Mouse (Mus musculus): ENCODE data around the gene Drc1. TPM values are rescaled to one million over a fixed set of nuclear protein-coding genes. Genes with fewer than 3 reads are reported as not detected.

Drc1 gene
- total RNA-seq, 2 experiments from 2014 or later: not detected

DNA sequence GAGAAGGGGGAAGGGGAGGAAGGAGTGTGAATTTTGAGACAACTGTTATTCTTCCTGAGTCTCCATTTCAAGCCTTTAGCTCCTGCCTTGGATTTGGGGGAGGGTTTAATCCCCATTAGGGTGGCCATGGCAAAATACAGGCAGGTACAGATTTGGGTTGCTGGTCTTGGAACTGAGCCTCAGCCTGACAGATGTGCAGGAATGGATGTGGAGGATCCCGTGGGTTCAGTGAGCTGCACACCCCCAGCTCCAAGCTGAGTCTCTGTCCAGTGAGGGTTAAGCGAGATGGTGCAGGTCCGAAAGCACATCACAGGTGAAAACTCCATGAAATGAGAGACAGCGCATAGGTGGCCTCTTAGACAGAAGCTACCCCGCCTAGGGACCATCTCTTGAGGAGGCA lies 119.3 kb downstream of the Drc1 start:
- no peak for TF ChIP-seq CTCF (IDR thresholded peaks at IDR 0.05)
- Histone ChIP-seq H3K27ac (peak overlapping the region; percentile 1; the same call in 1 of the 2 replicates), H3K4me3 (no peak overlapping the region)
- no peak for DNase-seq
- intact Hi-C loops (cut with DNase I): no loop called here

GRCm38 (mm10) chr5:30401165-30401564 lies 120.0 kb downstream of the Drc1 start:
- Histone ChIP-seq H3K4me3 (no peak overlapping the region), H3K27ac (peak overlapping the region; percentile 1; the same call in 1 of the 2 replicates)
- no peak for DNase-seq
- no peak for TF ChIP-seq CTCF (IDR thresholded peaks at IDR 0.05)
- intact Hi-C loops (cut with DNase I): no loop called here

DNA sequence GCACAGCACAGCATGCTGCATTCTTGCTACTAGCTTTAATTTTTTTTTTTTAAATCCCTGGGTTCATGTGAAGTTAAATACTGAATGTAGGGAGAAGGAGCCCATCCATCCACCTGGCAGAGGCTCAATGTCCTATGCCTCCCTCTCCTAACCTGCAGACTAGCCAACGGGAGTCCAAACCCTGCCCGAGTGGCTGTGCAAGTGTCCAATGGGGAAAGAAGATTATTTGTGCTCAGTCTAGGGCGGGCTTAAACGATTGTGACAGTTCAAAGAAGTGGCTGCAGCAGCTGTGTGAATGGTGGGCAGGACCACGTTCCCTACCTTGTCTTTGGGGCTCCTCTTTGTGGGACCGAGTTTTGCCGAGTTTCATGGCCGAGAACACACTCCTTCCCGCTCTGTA lies 125.7 kb downstream of the Drc1 start:
- no peak for DNase-seq
- Histone ChIP-seq H3K27ac (no peak overlapping the region), H3K4me3 (no peak overlapping the region)
- intact Hi-C loops (cut with DNase I): no loop called here
- no peak for TF ChIP-seq CTCF (IDR thresholded peaks at IDR 0.05)

DNA sequence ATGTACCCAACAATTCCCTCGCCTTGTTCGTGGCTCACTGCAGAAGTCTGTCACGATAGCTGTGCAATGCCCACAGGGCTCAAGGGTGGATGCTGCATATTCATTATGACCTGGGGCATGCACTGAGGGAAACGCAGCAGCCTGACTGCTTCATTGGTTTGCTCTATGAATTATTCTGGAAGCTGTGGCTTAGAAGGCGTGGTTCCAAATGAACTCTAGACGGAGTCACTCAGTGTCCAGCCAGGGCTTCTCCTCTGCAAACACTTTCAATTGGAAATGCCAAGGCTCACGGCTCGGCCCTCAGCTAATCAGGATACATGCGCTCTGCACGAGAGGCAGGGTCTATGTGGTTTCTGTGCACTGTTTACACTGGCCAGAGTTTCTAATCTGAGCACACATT lies 130.3 kb downstream of the Drc1 start:
- Histone ChIP-seq H3K4me3 (no peak overlapping the region), H3K27ac (no peak overlapping the region)
- intact Hi-C loops (cut with DNase I): no loop called here
- no peak for TF ChIP-seq CTCF (IDR thresholded peaks at IDR 0.05)
- DNase-seq: peak; percentile 28

GRCm38 (mm10) chr5:30415381-30415780 lies 134.2 kb downstream of the Drc1 start:
- TF ChIP-seq CTCF (IDR thresholded peaks at IDR 0.05): no peak
- intact Hi-C loops (cut with DNase I): no loop called here
- Histone ChIP-seq H3K4me3 (no peak overlapping the region), H3K27ac (no peak overlapping the region)
- no peak for DNase-seq

- intact Hi-C loops (cut with DNase I): no loop called here
- H3K4me3 ChIP-seq: no peak overlapping the region
- no peak for DNase-seq
- no peak overlapping the region for H3K27ac ChIP-seq
- no peak for TF ChIP-seq CTCF (IDR thresholded peaks at IDR 0.05)
Observed at GRCm38 (mm10) chr5:30415876-30416275, 134.7 kb downstream of the Drc1 start.

Other genes with a start within 250 kb of the Drc1 start
- 1 to 10 TPM; 1.7 to 2.0 TPM for gene Tyms, start 207.8 kb upstream of the Drc1 start, total RNA-seq (2021)
- not detected for gene Garem2, start 176.2 kb upstream of the Drc1 start, total RNA-seq (2021)
- gene 3110082J24Rik, start 175.3 kb upstream of the Drc1 start, total RNA-seq (2021): not detected
- gene Hadha, start 126.2 kb upstream of the Drc1 start, total RNA-seq (2021): 100 to 1,000 TPM; 261 to 470 TPM
- gene Hadhb, start 126.1 kb upstream of the Drc1 start, total RNA-seq (2021): 100 to 1,000 TPM; 340 to 569 TPM
- gene Adgrf3, start 75.7 kb upstream of the Drc1 start, total RNA-seq (2021): not detected
- gene Selenoi, start 48.8 kb upstream of the Drc1 start, total RNA-seq (2021): 10 to 100 TPM in 1 of 2 experiments, 1 to 10 TPM in 1; 8.3 to 11.4 TPM
- gene Otof, start 180.5 kb downstream of the Drc1 start, total RNA-seq (2021): under 1 TPM; 0.10 to 0.14 TPM
- gene 1700001C02Rik, start 184.7 kb downstream of the Drc1 start, total RNA-seq (2021): not detected

All from gastrocnemius, adult 2 months (tissue).